Mouse (Mus musculus): ENCODE data around the gene Gm14569.

DNA sequence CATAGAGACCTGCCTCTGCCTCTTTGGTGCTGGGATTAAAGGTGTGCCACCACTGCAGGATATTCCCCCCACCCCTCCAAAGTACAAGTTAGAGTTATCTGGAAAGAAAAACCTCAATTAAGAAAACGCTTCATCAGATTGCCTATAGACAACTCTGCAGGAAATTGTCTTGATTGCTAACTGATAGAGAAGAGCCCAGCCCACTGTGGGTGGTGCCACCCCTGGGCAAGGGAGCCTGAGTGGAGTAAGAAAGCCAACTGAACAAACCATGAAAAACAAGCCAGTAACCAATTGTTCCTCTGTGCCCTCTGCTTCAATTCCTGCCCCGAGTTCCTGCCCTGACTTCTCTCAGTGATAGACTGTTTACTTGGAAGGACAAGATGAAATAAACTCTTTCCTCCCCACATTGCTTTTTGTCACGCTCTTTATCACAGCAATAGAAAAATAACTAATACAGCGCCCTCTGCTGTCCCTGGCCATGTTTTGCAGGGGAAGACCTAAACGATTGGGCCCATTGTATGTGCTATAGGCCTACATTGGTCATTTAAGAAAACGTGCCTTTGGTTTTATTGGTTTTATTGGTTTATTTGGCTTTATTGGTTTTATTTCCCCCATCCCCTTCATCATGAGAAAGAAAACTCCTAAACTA is 17.4 kb downstream of the Gm14569 start:
- TF ChIP-seq CTCF (IDR thresholded peaks at IDR 0.05; ENCODE audit: insufficient read depth, low read depth, low read length): no peak
- no peak for TF ChIP-seq POLR2A (IDR thresholded peaks at IDR 0.05; ENCODE audit: insufficient read depth, low read depth, low read length)
